Mouse (Mus musculus) neural tube, embryonic 14.5 days (tissue): ENCODE data around the gene Spata13. TPM values are rescaled to one million over a fixed set of nuclear protein-coding genes. Genes with fewer than 3 reads are reported as not detected.
A peak's percentile ranks its signal among the peaks of the same experiment; 100 is the strongest.

Experiments used
- ATAC-seq: fragments of 200-750 bp; cut with Nextera tagmentation; 2 replicates; pipeline ENCODE4 v1.8.0; 2017; ENCODE audit warnings: low read depth, mild to moderate bottlenecking, moderate TSS enrichment, moderate library complexity
- H3K27ac ChIP-seq: fragments of 300-500 bp; sonication (generic); 2 replicates; pipeline ENCODE4 v1.5.1; 2014; ENCODE audit warnings: low read depth, mild to moderate bottlenecking, control low read depth, low read length, moderate library complexity, mixed read lengths
- H3K27me3 ChIP-seq: fragments of 300-500 bp; sonication (generic); 2 replicates; pipeline ENCODE4 v1.6.1; 2014; ENCODE audit warnings: low read length; ENCODE audit not compliant: control insufficient read depth, insufficient read depth
- H3K36me3 ChIP-seq: fragments of 300-500 bp; sonication (generic); 2 replicates; pipeline ENCODE4 v1.6.1; 2014; ENCODE audit warnings: low read length, mixed read lengths; ENCODE audit not compliant: control insufficient read depth, insufficient read depth
- H3K4me1 ChIP-seq: fragments of 300-500 bp; sonication (generic); 2 replicates; pipeline ENCODE4 v1.6.1; 2014; ENCODE audit warnings: low read length; ENCODE audit not compliant: control insufficient read depth, insufficient read depth
- H3K4me2 ChIP-seq: fragments of 300-500 bp; sonication (generic); 2 replicates; pipeline ENCODE4 v1.6.1; 2014; ENCODE audit warnings: mild to moderate bottlenecking, low read depth, low read length, control low read depth
- H3K4me3 ChIP-seq: fragments of 300-500 bp; sonication (generic); 2 replicates; pipeline ENCODE4 v1.5.1; 2014; ENCODE audit warnings: low read depth, low read length, control low read depth, mixed read lengths
- H3K9ac ChIP-seq: fragments of 300-500 bp; sonication (generic); replicated peaks from 2 replicates; pipeline ENCODE4 v1.6.1; 2014; ENCODE audit warnings: low read depth, mild to moderate bottlenecking, control low read depth, low read length, mixed read lengths
- H3K9me3 ChIP-seq: fragments of 300-500 bp; sonication (generic); 2 replicates; pipeline ENCODE4 v1.6.1; 2016; ENCODE audit warnings: low read length; ENCODE audit not compliant: control insufficient read depth
- WGBS: fragments of 180-500 bp; shearing (Covaris S2); extraction: QIAGEN DNeasy Blood & Tissue Kit; methylation state at CpG from one replicate; pipeline ENCODE4 v1.1.7; 2014; 5-methylcytosine and 5-hydroxymethylcytosine counted together
- polyA plus RNA-seq: library from polyadenylated mRNA; unstranded; fragments of >200 nt; fragmentation: Nextera tagmentation; extraction: Ambion mirVana; gene quantifications from 2 replicates; pipeline ENCODE4 v1.2.1, GENCODE M21; 2014

Spata13 gene
- polyA plus RNA-seq, 1 experiment from 2014 or later = 26.5 TPM

DNA sequence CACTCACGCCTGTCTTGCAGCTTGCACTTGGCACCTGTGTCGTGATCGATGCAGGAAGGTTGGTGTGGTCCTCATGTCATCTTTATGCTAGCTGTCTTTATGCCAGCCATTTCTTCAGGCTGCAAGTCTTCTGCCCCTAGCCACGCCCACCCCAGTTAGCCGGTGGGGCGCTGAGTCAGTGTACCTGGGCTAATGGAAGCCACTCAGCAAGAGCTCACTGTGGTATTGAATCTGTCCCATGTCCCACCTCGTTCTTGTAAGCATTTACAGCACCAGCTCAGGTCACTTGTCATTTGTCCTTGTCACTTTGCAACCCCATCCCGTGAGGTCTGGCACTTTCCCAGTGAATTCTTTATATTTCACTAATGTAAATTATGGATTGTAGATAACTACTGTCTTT is 107.2 kb downstream of the Spata13 start:
- Histone ChIP-seq H3K4me2 (no peak overlapping the region), H3K36me3 (no peaks in the 10 kb centered on the region), H3K9ac (no peak overlapping the region), H3K27ac (peak overlapping the region; percentile 48; the same call in 1 of the 2 replicates), H3K4me3 (no peak overlapping the region), H3K4me1 (peaks cover 22% of the 10 kb centered on the region), H3K27me3 (no peaks in the 10 kb centered on the region), H3K9me3 (no peaks in the 10 kb centered on the region)
- WGBS = 66% methylated on average over 8 of the region's 8 CpGs
- no peak for ATAC-seq

DNA sequence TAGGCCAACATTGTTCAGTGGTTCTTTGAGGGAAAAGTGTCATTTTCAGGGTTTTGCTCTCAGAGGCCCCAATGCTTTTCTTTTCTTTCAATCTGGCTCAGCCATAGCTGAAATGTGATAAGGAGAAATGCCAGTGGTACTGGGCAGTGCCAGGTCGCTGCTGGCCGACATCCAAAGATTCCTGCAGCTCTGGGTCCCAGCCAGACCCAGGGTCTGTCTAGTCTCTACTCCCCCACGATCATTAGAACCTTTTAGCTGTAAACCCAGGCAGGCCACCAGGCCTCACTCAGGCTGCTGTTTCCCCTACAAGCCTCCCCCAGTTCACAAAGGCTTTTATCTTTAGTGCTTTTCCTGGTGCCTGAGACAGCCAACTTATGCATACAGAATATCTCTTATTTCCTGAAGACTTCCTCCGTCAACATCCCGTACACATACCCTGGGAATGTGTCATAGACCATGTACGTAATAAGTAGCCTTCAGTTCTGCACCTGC is 107.7 kb downstream of the Spata13 start:
- Histone ChIP-seq H3K4me3 (no peak overlapping the region), H3K9me3 (no peaks in the 10 kb centered on the region), H3K4me1 (peaks cover 19% of the 10 kb centered on the region), H3K9ac (no peak overlapping the region), H3K27me3 (no peaks in the 10 kb centered on the region), H3K36me3 (no peaks in the 10 kb centered on the region), H3K27ac (peak overlapping the region; percentile 66; the same call in 1 of the 2 replicates), H3K4me2 (no peak overlapping the region)
- 71% methylated on average over 6 of the region's 6 CpGs for WGBS
- peak; percentile 29; the same call in 1 of the 2 replicates for ATAC-seq

DNA sequence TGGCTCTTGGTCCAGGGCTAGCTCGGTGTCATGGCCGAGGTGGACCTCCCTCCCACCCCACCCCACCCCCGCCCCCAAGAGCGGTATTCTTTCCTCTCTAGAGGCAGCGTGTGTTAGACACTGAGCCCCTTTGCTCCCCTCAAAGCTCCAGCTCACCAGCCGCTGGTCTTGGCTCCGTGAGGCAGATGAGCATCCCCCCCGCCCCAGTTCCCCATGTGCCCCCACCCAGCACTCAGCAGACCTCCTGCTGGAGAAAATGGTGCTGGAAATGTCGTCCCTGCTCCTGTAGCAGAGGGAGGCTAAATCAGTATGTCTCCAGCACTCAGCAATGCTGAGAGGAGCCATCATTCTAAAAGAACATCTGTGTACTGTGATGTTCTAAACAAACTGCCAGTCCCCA is 109.9 kb downstream of the Spata13 start:
- no peak overlapping the region for H3K4me3 ChIP-seq
- H3K36me3 ChIP-seq = no peaks in the 10 kb centered on the region
- no peak overlapping the region for H3K4me2 ChIP-seq
- H3K9me3 ChIP-seq = no peaks in the 10 kb centered on the region
- 73% methylated on average over 9 of the region's 9 CpGs for WGBS
- H3K27ac ChIP-seq = no peak overlapping the region
- peaks cover 10% of the 10 kb centered on the region; the same call in 1 of the 2 replicates for H3K4me1 ChIP-seq
- no peaks in the 10 kb centered on the region for H3K27me3 ChIP-seq
- no peak for ATAC-seq
- no peak overlapping the region for H3K9ac ChIP-seq

DNA sequence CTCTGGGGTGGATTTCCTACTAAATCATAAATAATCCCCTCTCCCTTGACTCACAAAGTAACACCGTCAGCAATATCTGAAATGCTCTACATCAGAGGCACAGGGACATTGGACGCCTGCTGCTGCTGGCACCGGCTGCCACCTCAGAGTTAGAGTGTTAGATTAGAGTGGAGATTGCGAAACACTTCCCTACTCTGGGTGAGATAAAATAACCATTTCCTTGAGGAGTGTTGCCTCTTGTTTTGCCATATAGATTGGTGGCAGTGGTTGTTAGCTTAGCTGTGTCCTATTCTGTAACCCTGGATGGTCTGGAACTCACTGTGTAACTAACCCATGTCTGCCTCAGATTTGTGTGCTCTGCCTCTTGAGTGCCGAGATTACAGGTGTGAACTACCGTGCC is 111.4 kb downstream of the Spata13 start:
- H3K4me2 ChIP-seq = no peak overlapping the region
- no peak for ATAC-seq
- WGBS = 91% methylated on average over 6 of the region's 6 CpGs

DNA sequence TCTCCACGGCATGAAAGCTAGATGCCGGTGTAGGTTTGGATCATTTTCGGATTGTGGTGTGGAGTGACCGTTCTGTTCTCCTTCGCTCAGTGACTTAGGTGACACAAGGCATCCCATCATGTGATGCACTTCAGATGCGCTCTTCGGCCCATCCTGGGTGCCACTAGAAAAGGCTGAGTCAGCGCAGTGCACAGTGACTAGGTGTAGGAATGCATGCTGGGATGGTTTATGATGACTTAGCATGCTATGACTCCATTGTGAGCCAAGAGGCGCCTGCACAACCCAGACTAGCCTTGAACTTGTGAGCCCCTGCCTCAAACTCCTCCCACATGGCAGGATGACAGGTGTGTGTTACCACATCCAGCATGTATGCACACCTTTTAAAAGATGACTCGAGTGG is 112.3 kb downstream of the Spata13 start:
- Histone ChIP-seq H3K9ac (no peak overlapping the region), H3K9me3 (no peaks in the 10 kb centered on the region), H3K36me3 (no peaks in the 10 kb centered on the region), H3K4me2 (no peak overlapping the region), H3K4me3 (no peak overlapping the region), H3K27me3 (no peaks in the 10 kb centered on the region), H3K4me1 (peaks cover 9% of the 10 kb centered on the region; the same call in 1 of the 2 replicates), H3K27ac (no peak overlapping the region)
- no peak for ATAC-seq
- 98% methylated on average over 10 of the region's 10 CpGs for WGBS

More for the DNA sequence above, 111.4 kb downstream of the Spata13 start:
- no peaks in the 10 kb centered on the region for H3K36me3 ChIP-seq
- no peaks in the 10 kb centered on the region for H3K9me3 ChIP-seq
- peaks cover 10% of the 10 kb centered on the region; the same call in 1 of the 2 replicates for H3K4me1 ChIP-seq
- no peak overlapping the region for H3K9ac ChIP-seq
- H3K4me3 ChIP-seq = no peak overlapping the region
- H3K27ac ChIP-seq = no peak overlapping the region
- no peaks in the 10 kb centered on the region for H3K27me3 ChIP-seq

DNA sequence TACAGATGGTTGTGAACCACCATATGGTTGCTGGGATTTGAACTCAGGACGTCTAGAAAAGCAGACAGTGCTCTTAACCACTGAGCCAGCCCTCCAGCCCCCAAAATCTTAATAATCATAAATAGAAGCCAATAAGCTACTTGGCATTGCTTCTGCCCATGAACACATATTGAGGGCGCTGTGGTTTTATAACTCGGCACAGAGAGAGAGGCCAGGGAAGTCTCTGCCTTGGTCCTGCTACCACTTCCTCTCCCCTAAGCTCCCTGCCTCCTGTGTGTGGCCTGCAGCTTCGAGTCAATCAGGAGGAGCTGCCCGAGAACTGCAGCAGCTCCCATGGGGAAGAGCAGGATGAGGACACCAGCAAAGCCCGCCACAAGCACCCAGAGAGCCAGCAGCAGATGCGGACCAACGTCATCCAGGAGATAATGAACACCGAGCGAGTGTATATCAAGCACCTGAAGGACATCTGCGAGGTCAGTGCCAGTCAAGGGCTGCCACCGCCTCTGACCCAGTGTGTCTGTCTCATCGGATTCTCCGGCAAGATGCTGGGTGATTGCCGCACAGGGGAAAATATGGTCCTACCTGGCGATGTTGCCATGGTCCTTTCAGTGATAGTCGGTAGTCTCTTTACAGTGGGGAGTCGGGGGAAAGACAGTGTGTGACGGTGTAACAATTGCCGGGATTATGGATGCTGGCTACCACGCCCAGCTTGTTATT is 113.5 kb downstream of the Spata13 start:
- H3K36me3 ChIP-seq = no peaks in the 10 kb centered on the region
- H3K9ac ChIP-seq = no peak overlapping the region
- no peak overlapping the region for H3K4me3 ChIP-seq
- WGBS = 91% methylated on average over 21 of the region's 21 CpGs
- ATAC-seq = no peak
- no peak overlapping the region for H3K27ac ChIP-seq
- no peaks in the 10 kb centered on the region for H3K9me3 ChIP-seq
- H3K4me1 ChIP-seq = no peaks in the 10 kb centered on the region
- no peaks in the 10 kb centered on the region for H3K27me3 ChIP-seq
- no peak overlapping the region for H3K4me2 ChIP-seq

DNA sequence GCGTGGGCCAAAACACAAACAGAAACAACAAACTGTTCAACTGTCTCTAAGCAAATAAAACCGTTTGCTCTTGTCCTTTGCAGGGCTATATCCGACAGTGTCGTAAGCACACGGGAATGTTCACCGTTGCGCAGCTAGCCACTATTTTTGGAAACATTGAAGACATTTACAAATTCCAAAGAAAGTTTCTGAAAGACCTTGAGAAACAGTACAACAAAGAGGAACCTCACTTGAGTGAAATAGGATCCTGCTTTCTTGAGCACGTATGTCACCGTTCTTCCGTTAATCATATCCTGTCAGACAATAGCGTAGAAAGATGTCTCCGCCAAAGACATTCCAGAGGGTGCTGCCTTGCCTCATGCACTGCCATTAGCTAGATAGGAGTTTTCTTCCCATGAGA is 116.1 kb downstream of the Spata13 start:
- no peak for ATAC-seq
- H3K4me1 ChIP-seq = no peaks in the 10 kb centered on the region
- WGBS = 91% methylated on average over 12 of the region's 12 CpGs
- no peak overlapping the region for H3K4me2 ChIP-seq
- H3K9ac ChIP-seq = no peak overlapping the region
- no peaks in the 10 kb centered on the region for H3K36me3 ChIP-seq
- no peak overlapping the region for H3K4me3 ChIP-seq
- no peaks in the 10 kb centered on the region for H3K27me3 ChIP-seq
- H3K9me3 ChIP-seq = no peaks in the 10 kb centered on the region
- H3K27ac ChIP-seq = no peak overlapping the region

DNA sequence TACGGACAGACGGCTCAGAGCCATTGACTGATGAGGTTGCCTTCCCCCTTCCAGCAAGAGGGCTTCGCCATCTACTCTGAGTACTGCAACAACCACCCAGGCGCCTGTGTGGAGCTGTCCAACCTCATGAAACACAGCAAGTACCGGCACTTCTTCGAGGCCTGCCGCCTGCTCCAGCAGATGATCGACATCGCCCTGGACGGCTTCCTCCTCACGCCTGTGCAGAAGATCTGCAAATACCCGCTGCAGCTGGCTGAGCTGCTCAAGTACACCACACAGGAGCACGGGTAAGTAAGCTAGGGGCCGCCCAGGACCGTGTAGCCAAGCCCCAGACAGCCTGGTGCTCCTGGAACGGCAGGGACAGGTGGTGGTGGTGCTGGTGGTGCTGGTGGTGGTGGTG is 117.8 kb downstream of the Spata13 start:
- Histone ChIP-seq H3K4me3 (no peak overlapping the region), H3K27ac (no peak overlapping the region), H3K36me3 (no peaks in the 10 kb centered on the region), H3K4me2 (no peak overlapping the region), H3K27me3 (no peaks in the 10 kb centered on the region), H3K9me3 (no peaks in the 10 kb centered on the region), H3K4me1 (no peaks in the 10 kb centered on the region), H3K9ac (no peak overlapping the region)
- no peak for ATAC-seq
- WGBS = 93% methylated on average over 16 of the region's 16 CpGs

DNA sequence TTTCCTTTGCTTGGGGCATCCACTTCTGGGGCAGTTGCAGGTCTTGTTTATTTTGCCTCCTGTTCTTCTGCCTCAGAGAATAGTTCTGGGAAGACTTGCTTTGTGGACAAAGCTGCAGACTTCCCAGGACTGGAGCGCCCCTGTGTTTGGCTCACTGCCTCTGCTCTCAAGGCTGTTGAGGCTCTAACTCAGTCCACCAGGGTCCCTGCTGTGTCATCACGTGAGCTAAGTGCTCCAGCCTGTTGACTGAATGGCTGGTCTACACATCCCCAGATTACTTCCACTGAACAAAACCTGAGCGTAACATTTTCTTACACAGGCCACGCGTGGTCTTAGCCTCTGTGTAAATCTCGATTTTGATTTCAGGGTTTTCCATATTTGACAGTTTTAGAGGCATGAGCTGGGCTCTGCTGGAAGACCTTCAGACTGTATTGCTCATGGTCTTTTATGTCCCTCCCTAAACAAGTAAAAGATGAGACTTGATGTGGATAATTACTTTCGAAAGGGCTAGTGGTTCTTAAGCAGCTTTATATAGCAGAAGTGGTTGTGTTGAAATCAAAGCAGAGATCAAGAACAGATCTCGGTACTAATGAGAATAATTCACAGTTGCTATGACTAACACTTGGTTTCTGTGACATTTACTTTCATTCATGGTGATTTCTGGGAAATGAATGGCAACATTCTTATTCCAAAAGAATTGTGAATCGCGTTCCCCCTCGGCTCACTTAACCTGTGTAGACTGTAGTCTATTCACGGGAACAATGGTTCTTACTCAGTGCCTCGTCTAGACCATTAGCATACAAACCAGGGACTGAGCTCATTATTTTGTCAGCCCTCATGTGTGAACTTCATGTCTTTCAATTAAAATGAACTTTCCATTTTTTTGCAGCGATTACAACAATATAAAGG is 119.3 kb downstream of the Spata13 start:
- H3K4me1 ChIP-seq = no peaks in the 10 kb centered on the region
- H3K9ac ChIP-seq = no peak overlapping the region; the same call in 1 of the 2 replicates
- no peak overlapping the region for H3K27ac ChIP-seq
- H3K27me3 ChIP-seq = no peaks in the 10 kb centered on the region
- H3K4me2 ChIP-seq = no peak overlapping the region
- H3K9me3 ChIP-seq = no peaks in the 10 kb centered on the region
- 51% methylated on average over 14 of the region's 14 CpGs for WGBS
- H3K36me3 ChIP-seq = no peaks in the 10 kb centered on the region
- ATAC-seq = peak; percentile 58; the same call in 1 of the 2 replicates
- no peak overlapping the region for H3K4me3 ChIP-seq
